Mouse (Mus musculus): ENCODE results near the gene Il16. TPM values are rescaled to one million over a fixed set of nuclear protein-coding genes. Genes with fewer than 3 reads are reported as not detected.

Il16 gene
- polyA plus RNA-seq, 1 experiment, result not detected

- H3K27ac ChIP-seq (ENCODE audit: insufficient read depth, low read length), result no peak overlapping the region
- no peaks in the 10 kb centered on the region for H3K9me3 ChIP-seq (replicated peaks; ENCODE audit: control insufficient read depth, insufficient read depth, low read length, poor library complexity, severe bottlenecking)
- no peak for TF ChIP-seq CTCF (IDR thresholded peaks at IDR 0.05; ENCODE audit: low read depth, low read length)
- H3K4me1 ChIP-seq (ENCODE audit: control insufficient read depth, insufficient read depth, low read length), result no peaks in the 10 kb centered on the region
- H3K36me3 ChIP-seq (ENCODE audit: control insufficient read depth, insufficient read depth, low read length, poor library complexity, severe bottlenecking), result no peaks in the 10 kb centered on the region
- H3K4me3 ChIP-seq (ENCODE audit: low read depth, low read length), result no peak overlapping the region
- no peak overlapping the region for H3K9ac ChIP-seq (ENCODE audit: low read depth, poor library complexity, severe bottlenecking)
- H3K27me3 ChIP-seq (ENCODE audit: control insufficient read depth, insufficient read depth, low read length, poor library complexity, severe bottlenecking), result no peaks in the 10 kb centered on the region
Measured at GRCm38 (mm10) chr7:83626557-83627257, 118.8 kb downstream of the Il16 start.

- no peaks in the 10 kb centered on the region for H3K4me1 ChIP-seq (ENCODE audit: control insufficient read depth, insufficient read depth, low read length)
- TF ChIP-seq POLR2A (IDR thresholded peaks at IDR 0.05; ENCODE audit: insufficient read depth, low read length) (no peak), EP300 (IDR thresholded peaks at IDR 0.05; ENCODE audit: insufficient read depth, low read depth, low read length) (no peak), CTCF (IDR thresholded peaks at IDR 0.05; ENCODE audit: low read depth, low read length) (no peak)
- H3K27me3 ChIP-seq (ENCODE audit: control insufficient read depth, insufficient read depth, low read length, poor library complexity, severe bottlenecking), result no peaks in the 10 kb centered on the region
Measured at GRCm38 (mm10) chr7:83624065-83624464, 121.5 kb downstream of the Il16 start.

DNA sequence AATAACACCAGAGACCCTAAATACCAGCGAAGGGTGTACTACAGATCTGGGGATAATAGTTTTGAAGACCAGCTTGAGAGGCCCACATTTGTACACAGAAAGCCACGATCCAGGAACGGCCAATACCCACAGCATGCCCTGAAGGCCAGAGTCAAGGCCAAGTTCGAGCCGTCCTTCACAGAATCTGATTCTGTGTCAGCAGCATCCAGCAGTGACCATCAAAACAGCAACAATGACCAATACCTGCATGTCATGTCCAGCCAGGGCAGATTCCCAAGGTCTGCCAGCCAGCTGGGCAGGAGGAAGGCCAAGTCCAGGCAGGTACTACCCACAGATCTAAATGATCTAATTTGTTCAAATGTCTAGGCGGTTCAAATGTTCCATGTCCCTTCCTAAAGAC is 122.9 kb downstream of the Il16 start:
- TF ChIP-seq EP300 (IDR thresholded peaks at IDR 0.05; ENCODE audit: insufficient read depth, low read depth, low read length), result no peak
- no peak for TF ChIP-seq CTCF (IDR thresholded peaks at IDR 0.05; ENCODE audit: low read depth, low read length)
- no peak overlapping the region for H3K27ac ChIP-seq (ENCODE audit: insufficient read depth, low read length)
- no peaks in the 10 kb centered on the region for H3K9me3 ChIP-seq (replicated peaks; ENCODE audit: control insufficient read depth, insufficient read depth, low read length, poor library complexity, severe bottlenecking)
- H3K9ac ChIP-seq (ENCODE audit: low read depth, poor library complexity, severe bottlenecking), result no peak overlapping the region
- no peaks in the 10 kb centered on the region for H3K4me1 ChIP-seq (ENCODE audit: control insufficient read depth, insufficient read depth, low read length)
- H3K36me3 ChIP-seq (ENCODE audit: control insufficient read depth, insufficient read depth, low read length, poor library complexity, severe bottlenecking), result no peaks in the 10 kb centered on the region
- no peaks in the 10 kb centered on the region for H3K27me3 ChIP-seq (ENCODE audit: control insufficient read depth, insufficient read depth, low read length, poor library complexity, severe bottlenecking)
- H3K4me3 ChIP-seq (ENCODE audit: low read depth, low read length), result no peak overlapping the region

More at GRCm38 (mm10) chr7:83624065-83624464, 121.5 kb downstream of the Il16 start:
- Histone ChIP-seq H3K36me3 (ENCODE audit: control insufficient read depth, insufficient read depth, low read length, poor library complexity, severe bottlenecking) (no peaks in the 10 kb centered on the region), H3K9ac (ENCODE audit: low read depth, poor library complexity, severe bottlenecking) (no peak overlapping the region), H3K9me3 (replicated peaks; ENCODE audit: control insufficient read depth, insufficient read depth, low read length, poor library complexity, severe bottlenecking) (no peaks in the 10 kb centered on the region), H3K27ac (ENCODE audit: insufficient read depth, low read length) (no peak overlapping the region), H3K4me3 (ENCODE audit: low read depth, low read length) (no peak overlapping the region)

GRCm38 (mm10) chr7:83618709-83619108 is 126.8 kb downstream of the Il16 start:
- Histone ChIP-seq H3K9ac (ENCODE audit: low read depth, poor library complexity, severe bottlenecking) (no peak overlapping the region), H3K27me3 (ENCODE audit: control insufficient read depth, insufficient read depth, low read length, poor library complexity, severe bottlenecking) (no peaks in the 10 kb centered on the region), H3K27ac (ENCODE audit: insufficient read depth, low read length) (no peak overlapping the region), H3K4me1 (ENCODE audit: control insufficient read depth, insufficient read depth, low read length) (peaks cover 1% of the 10 kb centered on the region), H3K9me3 (replicated peaks; ENCODE audit: control insufficient read depth, insufficient read depth, low read length, poor library complexity, severe bottlenecking) (no peaks in the 10 kb centered on the region), H3K4me3 (ENCODE audit: low read depth, low read length) (no peak overlapping the region), H3K36me3 (ENCODE audit: control insufficient read depth, insufficient read depth, low read length, poor library complexity, severe bottlenecking) (no peaks in the 10 kb centered on the region)
- TF ChIP-seq EP300 (IDR thresholded peaks at IDR 0.05; ENCODE audit: insufficient read depth, low read depth, low read length), result no peak
- no peak for TF ChIP-seq CTCF (IDR thresholded peaks at IDR 0.05; ENCODE audit: low read depth, low read length)
- TF ChIP-seq POLR2A (IDR thresholded peaks at IDR 0.05; ENCODE audit: insufficient read depth, low read length), result no peak

DNA sequence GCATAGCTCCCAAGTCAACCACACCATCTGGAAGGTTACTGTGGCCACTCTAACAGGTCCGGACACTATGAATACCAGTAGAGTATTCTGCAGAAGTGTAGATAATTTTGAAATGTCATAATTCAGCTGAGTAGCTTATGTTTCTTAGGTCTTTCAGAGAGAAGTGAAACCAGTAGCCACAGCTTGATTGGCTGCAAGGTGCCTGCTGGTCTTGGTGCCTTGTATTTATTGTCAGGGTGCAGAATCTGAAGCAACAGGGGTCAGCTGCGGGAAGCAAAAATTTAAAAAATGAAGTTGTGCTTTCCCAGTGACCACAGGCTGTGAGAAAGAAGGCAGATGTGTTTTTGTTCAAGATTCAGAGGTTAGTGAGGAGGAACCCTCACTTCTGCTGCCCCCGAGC is 129.3 kb downstream of the Il16 start:
- Histone ChIP-seq H3K9me3 (replicated peaks; ENCODE audit: control insufficient read depth, insufficient read depth, low read length, poor library complexity, severe bottlenecking) (no peaks in the 10 kb centered on the region), H3K4me1 (ENCODE audit: control insufficient read depth, insufficient read depth, low read length) (peaks cover 1% of the 10 kb centered on the region), H3K27me3 (ENCODE audit: control insufficient read depth, insufficient read depth, low read length, poor library complexity, severe bottlenecking) (no peaks in the 10 kb centered on the region), H3K36me3 (ENCODE audit: control insufficient read depth, insufficient read depth, low read length, poor library complexity, severe bottlenecking) (no peaks in the 10 kb centered on the region), H3K9ac (ENCODE audit: low read depth, poor library complexity, severe bottlenecking) (no peak overlapping the region), H3K27ac (ENCODE audit: insufficient read depth, low read length) (no peak overlapping the region), H3K4me3 (ENCODE audit: low read depth, low read length) (no peak overlapping the region)
- TF ChIP-seq CTCF (IDR thresholded peaks at IDR 0.05; ENCODE audit: low read depth, low read length), result no peak
- TF ChIP-seq POLR2A (IDR thresholded peaks at IDR 0.05; ENCODE audit: insufficient read depth, low read length), result no peak
- no peak for TF ChIP-seq EP300 (IDR thresholded peaks at IDR 0.05; ENCODE audit: insufficient read depth, low read depth, low read length)

GRCm38 (mm10) chr7:83615815-83616214 is 129.7 kb downstream of the Il16 start:
- H3K9me3 ChIP-seq (replicated peaks; ENCODE audit: control insufficient read depth, insufficient read depth, low read length, poor library complexity, severe bottlenecking), result no peaks in the 10 kb centered on the region
- H3K9ac ChIP-seq (ENCODE audit: low read depth, poor library complexity, severe bottlenecking), result no peak overlapping the region
- H3K36me3 ChIP-seq (ENCODE audit: control insufficient read depth, insufficient read depth, low read length, poor library complexity, severe bottlenecking), result no peaks in the 10 kb centered on the region
- H3K4me3 ChIP-seq (ENCODE audit: low read depth, low read length), result no peak overlapping the region
- TF ChIP-seq POLR2A (IDR thresholded peaks at IDR 0.05; ENCODE audit: insufficient read depth, low read length) (no peak), EP300 (IDR thresholded peaks at IDR 0.05; ENCODE audit: insufficient read depth, low read depth, low read length) (no peak), CTCF (IDR thresholded peaks at IDR 0.05; ENCODE audit: low read depth, low read length) (no peak)
- H3K4me1 ChIP-seq (ENCODE audit: control insufficient read depth, insufficient read depth, low read length), result peaks cover 1% of the 10 kb centered on the region
- H3K27ac ChIP-seq (ENCODE audit: insufficient read depth, low read length), result no peak overlapping the region
- H3K27me3 ChIP-seq (ENCODE audit: control insufficient read depth, insufficient read depth, low read length, poor library complexity, severe bottlenecking), result no peaks in the 10 kb centered on the region
